Mouse (Mus musculus): ENCODE measurements around the gene Camk1. TPM values are rescaled to one million over a fixed set of nuclear protein-coding genes. Genes with fewer than 3 reads are reported as not detected.

The Camk1 gene
- total and polyA plus RNA-seq, 2 experiments from 2014 or later, result 96.5 to 109 TPM

GRCm38 (mm10) chr6:113385160-113385714, 41.5 kb upstream of the Camk1 start:
- Histone ChIP-seq H3K9ac (replicated peaks; ENCODE audit: low read length) (no peak overlapping the region), H3K4me1 (ENCODE audit: insufficient read depth, low read length) (no peaks in the 10 kb centered on the region), H3K36me3 (ENCODE audit: insufficient read depth, low read length) (peaks cover 63% of the 10 kb centered on the region), H3K4me2 (ENCODE audit: low read depth, low read length) (no peak overlapping the region), H3K9me3 (ENCODE audit: low read length) (no peaks in the 10 kb centered on the region), H3K27ac (peak overlapping the region; percentile 48; the same call in 1 of the 2 replicates), H3K27me3 (ENCODE audit: insufficient read depth, low read length) (no peaks in the 10 kb centered on the region), H3K4me3 (ENCODE audit: low read length) (no peak overlapping the region)
- ATAC-seq (no peak), DNase-seq (ENCODE audit: low spot score) (no peak)
- TF ChIP-seq CTCF (IDR thresholded peaks at IDR 0.05; ENCODE audit: low read depth), result no peak
- 70% methylated on average over 11 of the region's 11 CpGs for WGBS

DNA sequence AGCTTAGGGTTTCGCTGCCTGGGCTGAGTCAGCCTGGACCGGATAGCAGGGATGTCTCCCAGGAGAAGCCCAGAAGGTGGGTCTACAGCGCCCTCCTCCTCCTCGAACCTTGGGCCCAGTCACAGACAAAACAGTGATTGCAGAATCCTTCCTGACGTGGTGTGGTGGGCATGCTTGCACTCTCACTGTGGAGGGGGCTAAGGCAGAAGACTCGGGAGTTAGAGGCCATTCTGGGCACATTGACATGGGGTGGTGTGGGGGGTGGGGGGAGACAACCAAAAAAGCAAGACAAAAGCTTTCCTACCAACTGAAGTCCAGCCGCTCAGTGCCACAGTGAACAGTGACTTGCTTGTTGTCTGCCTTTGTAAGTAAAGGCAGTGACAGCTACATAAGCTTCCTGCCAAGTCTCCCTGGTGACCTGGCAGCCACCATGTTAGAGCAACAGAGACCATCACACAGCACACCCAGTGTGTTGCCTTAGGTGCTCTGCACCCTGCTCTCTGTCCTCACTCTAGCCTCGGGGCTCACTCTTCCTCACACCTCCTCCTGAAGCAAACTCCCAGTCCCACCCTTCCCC, 40.7 kb upstream of the Camk1 start:
- DNase-seq (ENCODE audit: low spot score), result peak; percentile 78
- H3K4me1 ChIP-seq (ENCODE audit: insufficient read depth, low read length), result no peaks in the 10 kb centered on the region
- peak; percentile 85 for ATAC-seq

DNA sequence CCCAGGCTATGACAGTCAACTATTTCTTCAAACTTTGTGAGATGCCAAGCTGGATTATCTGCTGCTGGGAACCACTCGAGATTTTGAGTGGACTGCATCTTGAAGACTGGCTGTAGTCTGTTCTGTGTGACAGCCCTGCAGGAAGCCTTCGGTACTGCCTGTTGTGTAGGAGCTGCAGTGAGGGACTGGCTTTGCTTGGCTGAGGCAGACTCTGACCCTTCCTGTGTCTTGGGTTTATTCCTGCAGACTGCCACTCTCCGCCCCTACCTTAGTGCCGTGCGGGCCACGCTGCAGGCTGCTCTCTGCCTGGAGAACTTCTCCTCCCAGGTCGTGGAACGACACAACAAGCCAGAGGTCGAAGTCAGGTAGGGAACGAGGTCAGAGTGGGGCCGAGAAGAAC, 36.7 kb upstream of the Camk1 start:
- H3K36me3 ChIP-seq (ENCODE audit: insufficient read depth, low read length), result peaks cover 41% of the 10 kb centered on the region

More for the DNA sequence above, 40.7 kb upstream of the Camk1 start:
- 61% methylated on average over 8 of the region's 8 CpGs for WGBS
- 0 out of 2 replicates have a peak, but pooled peaks have one; percentile 12 for TF ChIP-seq CTCF (IDR thresholded peaks at IDR 0.05; ENCODE audit: low read depth)
- peak overlapping the region; percentile 68 for H3K27ac ChIP-seq
- H3K36me3 ChIP-seq (ENCODE audit: insufficient read depth, low read length), result peaks cover 58% of the 10 kb centered on the region
- no peak overlapping the region for H3K4me3 ChIP-seq (ENCODE audit: low read length)
- H3K27me3 ChIP-seq (ENCODE audit: insufficient read depth, low read length), result no peaks in the 10 kb centered on the region
- H3K4me2 ChIP-seq (ENCODE audit: low read depth, low read length), result no peak overlapping the region
- H3K9me3 ChIP-seq (ENCODE audit: low read length), result no peaks in the 10 kb centered on the region
- H3K9ac ChIP-seq (replicated peaks; ENCODE audit: low read length), result no peak overlapping the region

GRCm38 (mm10) chr6:113379246-113379645, 35.5 kb upstream of the Camk1 start:
- ATAC-seq (no peak), DNase-seq (ENCODE audit: low spot score) (no peak)
- Histone ChIP-seq H3K9me3 (ENCODE audit: low read length) (no peaks in the 10 kb centered on the region), H3K36me3 (ENCODE audit: insufficient read depth, low read length) (peaks cover 40% of the 10 kb centered on the region; the same call in 1 of the 2 replicates), H3K4me3 (ENCODE audit: low read length) (peak overlapping the region; percentile 82), H3K4me2 (ENCODE audit: low read depth, low read length) (peak overlapping the region; percentile 66), H3K27ac (no peak overlapping the region), H3K4me1 (ENCODE audit: insufficient read depth, low read length) (peaks cover 13% of the 10 kb centered on the region; the same call in 1 of the 2 replicates), H3K9ac (replicated peaks; ENCODE audit: low read length) (no peak overlapping the region), H3K27me3 (ENCODE audit: insufficient read depth, low read length) (no peaks in the 10 kb centered on the region)
- 88% methylated on average over 6 of the region's 6 CpGs for WGBS
- no peak for TF ChIP-seq CTCF (IDR thresholded peaks at IDR 0.05; ENCODE audit: low read depth)

More for the DNA sequence above, 36.7 kb upstream of the Camk1 start:
- H3K4me2 ChIP-seq (ENCODE audit: low read depth, low read length), result no peak overlapping the region
- no peaks in the 10 kb centered on the region for H3K9me3 ChIP-seq (ENCODE audit: low read length)
- no peak overlapping the region for H3K4me3 ChIP-seq (ENCODE audit: low read length)
- H3K27ac ChIP-seq, result no peak overlapping the region
- DNase-seq (ENCODE audit: low spot score) (no peak), ATAC-seq (no peak)
- no peak for TF ChIP-seq CTCF (IDR thresholded peaks at IDR 0.05; ENCODE audit: low read depth)
- H3K27me3 ChIP-seq (ENCODE audit: insufficient read depth, low read length), result no peaks in the 10 kb centered on the region
- H3K4me1 ChIP-seq (ENCODE audit: insufficient read depth, low read length), result peaks cover 13% of the 10 kb centered on the region; the same call in 1 of the 2 replicates
- WGBS, result 91% methylated on average over 11 of the region's 11 CpGs
- H3K9ac ChIP-seq (replicated peaks; ENCODE audit: low read length), result no peak overlapping the region

GRCm38 (mm10) chr6:113377496-113378385, 34.0 kb upstream of the Camk1 start, which contains the start of the genes Tada3 and Arpc4:
Gene Tada3 (minus strand): TSS chr6:113377883.
Gene Arpc4 (plus strand): TSS chr6:113378115.
- TF ChIP-seq CTCF (IDR thresholded peaks at IDR 0.05; ENCODE audit: low read depth), result peak; percentile 12; the same call in 1 of the 2 replicates
- Histone ChIP-seq H3K4me2 (ENCODE audit: low read depth, low read length) (peak within 1 kb of the TSS; percentile 66), H3K9ac (replicated peaks; ENCODE audit: low read length) (peak within 1 kb of the TSS; percentile 89), H3K27me3 (ENCODE audit: insufficient read depth, low read length) (no peaks in the 10 kb centered on the region), H3K27ac (peak within 1 kb of the TSS; percentile 95), H3K4me3 (ENCODE audit: low read length) (peak within 1 kb of the TSS; percentile 82), H3K36me3 (ENCODE audit: insufficient read depth, low read length) (peaks cover 42% of the 10 kb centered on the region), H3K9me3 (ENCODE audit: low read length) (no peaks in the 10 kb centered on the region), H3K4me1 (ENCODE audit: insufficient read depth, low read length) (peaks cover 13% of the 10 kb centered on the region; the same call in 1 of the 2 replicates)
- peak; percentile 97 for ATAC-seq
- DNase-seq (ENCODE audit: low spot score), result peak; percentile 97
- WGBS, result 1% methylated on average over 59 of the region's 61 CpGs

DNA sequence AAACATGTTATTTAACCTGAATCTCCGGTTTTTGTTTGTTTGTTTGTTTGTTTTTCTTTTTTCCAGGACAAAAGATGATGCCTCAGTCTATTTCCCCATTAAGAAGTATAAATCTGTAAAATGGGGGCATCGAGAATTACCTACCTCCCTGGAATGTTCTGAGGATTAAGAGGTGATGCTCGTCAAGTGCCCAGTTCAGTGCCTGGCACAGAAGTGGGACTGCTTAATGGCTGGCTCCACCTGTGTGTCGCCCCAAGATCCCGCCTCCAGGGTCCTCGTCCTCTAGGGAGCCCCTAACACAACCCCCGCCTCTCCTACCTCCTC, 33.4 kb upstream of the Camk1 start:
- ATAC-seq (no peak), DNase-seq (ENCODE audit: low spot score) (no peak)
- 12% methylated on average over 7 of the region's 7 CpGs for WGBS
- H3K9me3 ChIP-seq (ENCODE audit: low read length), result no peaks in the 10 kb centered on the region
- peaks cover 13% of the 10 kb centered on the region; the same call in 1 of the 2 replicates for H3K4me1 ChIP-seq (ENCODE audit: insufficient read depth, low read length)
- peak overlapping the region; percentile 82 for H3K4me3 ChIP-seq (ENCODE audit: low read length)
- no peaks in the 10 kb centered on the region for H3K27me3 ChIP-seq (ENCODE audit: insufficient read depth, low read length)
- peak overlapping the region; percentile 95 for H3K27ac ChIP-seq
- H3K36me3 ChIP-seq (ENCODE audit: insufficient read depth, low read length), result peaks cover 47% of the 10 kb centered on the region
- peak overlapping the region; percentile 89 for H3K9ac ChIP-seq (replicated peaks; ENCODE audit: low read length)
- TF ChIP-seq CTCF (IDR thresholded peaks at IDR 0.05; ENCODE audit: low read depth), result no peak
- peak overlapping the region; percentile 66 for H3K4me2 ChIP-seq (ENCODE audit: low read depth, low read length)

Measured in hindbrain, postnatal 0 days (tissue).